Mouse (Mus musculus): Measurements from ENCODE around the gene Teddm1a. TPM values are rescaled to one million over a fixed set of nuclear protein-coding genes. Genes with fewer than 3 reads are reported as not detected.
"Not testable (repeated sequence)": the region's sequence is repeated elsewhere in the genome, so short reads cannot be mapped to it uniquely, and the experiment has no call there.

The Teddm1a gene
- polyA plus RNA-seq (2016; fragmentation: Nextera tagmentation; extraction: Ambion mirVana): not detected in 2 replicates

- Histone ChIP-seq H3K4me1 (peaks cover 4% of the 10 kb centered on the region; the same call in 1 of the 2 replicates), H3K27ac (no peak within 1 kb of the TSS), H3K4me3 (no peak within 1 kb of the TSS), H3K9me3 (no peaks in the 10 kb centered on the region), H3K36me3 (no peaks in the 10 kb centered on the region), H3K27me3 (no peaks in the 10 kb centered on the region), H3K4me2 (replicated peaks) (no peak within 1 kb of the TSS), H3K9ac (no peak within 1 kb of the TSS)
- WGBS: 63% methylated on average over 4 of the region's 4 CpGs
- ATAC-seq (ENCODE audit: insufficient number of reproducible peaks, insufficient read depth, low FRiP score, low TSS enrichment): no peak
Observed at GRCm38 (mm10) chr1:153891442-153891841, at the start of gene Teddm1a. Gene Teddm1a, plus strand, starts transcription at chr1:153891742.

GRCm38 (mm10) chr1:153842121-153842740 is 49.3 kb upstream of the Teddm1a start:
- H3K27ac ChIP-seq: no peak overlapping the region
- no peak overlapping the region for H3K4me2 ChIP-seq (replicated peaks)
- H3K9ac ChIP-seq: no peak overlapping the region
- no peak overlapping the region for H3K4me3 ChIP-seq
- WGBS: 78% methylated on average over 11 of the region's 11 CpGs
- no peaks in the 10 kb centered on the region for H3K9me3 ChIP-seq
- H3K27me3 ChIP-seq: no peaks in the 10 kb centered on the region
- H3K4me1 ChIP-seq: no peaks in the 10 kb centered on the region
- H3K36me3 ChIP-seq: no peaks in the 10 kb centered on the region
- ATAC-seq (ENCODE audit: insufficient number of reproducible peaks, insufficient read depth, low FRiP score, low TSS enrichment): no peak

GRCm38 (mm10) chr1:153844042-153844441 is 47.5 kb upstream of the Teddm1a start, which contains the start of gene Rgsl1:
Gene Rgsl1, minus strand, starts transcription at chr1:153844142.
- Histone ChIP-seq H3K4me3 (no peak within 1 kb of the TSS), H3K9me3 (no peaks in the 10 kb centered on the region), H3K27me3 (no peaks in the 10 kb centered on the region), H3K4me2 (replicated peaks) (no peak within 1 kb of the TSS), H3K27ac (no peak within 1 kb of the TSS), H3K36me3 (no peaks in the 10 kb centered on the region), H3K9ac (no peak within 1 kb of the TSS), H3K4me1 (no peaks in the 10 kb centered on the region)
- ATAC-seq (ENCODE audit: insufficient number of reproducible peaks, insufficient read depth, low FRiP score, low TSS enrichment): no peak
- 98% methylated on average over 8 of the region's 8 CpGs for WGBS

GRCm38 (mm10) chr1:153846420-153846819 is 45.1 kb upstream of the Teddm1a start:
- no peak overlapping the region for H3K27ac ChIP-seq
- no peaks in the 10 kb centered on the region for H3K9me3 ChIP-seq
- no peak overlapping the region for H3K4me2 ChIP-seq (replicated peaks)
- H3K27me3 ChIP-seq: no peaks in the 10 kb centered on the region
- no peak for ATAC-seq (ENCODE audit: insufficient number of reproducible peaks, insufficient read depth, low FRiP score, low TSS enrichment)
- H3K4me1 ChIP-seq: no peaks in the 10 kb centered on the region
- H3K4me3 ChIP-seq: no peak overlapping the region
- no peak overlapping the region for H3K9ac ChIP-seq
- H3K36me3 ChIP-seq: no peaks in the 10 kb centered on the region
- 89% methylated on average over 7 of the region's 7 CpGs for WGBS

GRCm38 (mm10) chr1:153846867-153847266 is 44.7 kb upstream of the Teddm1a start:
- Histone ChIP-seq H3K4me1 (no peaks in the 10 kb centered on the region), H3K9ac (no peak overlapping the region), H3K9me3 (no peaks in the 10 kb centered on the region), H3K36me3 (no peaks in the 10 kb centered on the region), H3K27ac (no peak overlapping the region), H3K4me2 (replicated peaks) (no peak overlapping the region), H3K4me3 (no peak overlapping the region), H3K27me3 (no peaks in the 10 kb centered on the region)
- no peak for ATAC-seq (ENCODE audit: insufficient number of reproducible peaks, insufficient read depth, low FRiP score, low TSS enrichment)
- 29% methylated on average over 6 of the region's 6 CpGs for WGBS

GRCm38 (mm10) chr1:153852696-153853095 is 38.8 kb upstream of the Teddm1a start:
- not testable (repeated sequence) for H3K27ac ChIP-seq; ATAC-seq (ENCODE audit: insufficient number of reproducible peaks, insufficient read depth, low FRiP score, low TSS enrichment); H3K4me2 ChIP-seq (replicated peaks); H3K36me3 ChIP-seq; H3K27me3 ChIP-seq; H3K9ac ChIP-seq; H3K4me1 ChIP-seq; H3K4me3 ChIP-seq; H3K9me3 ChIP-seq
- 70% methylated on average over 7 of the region's 7 CpGs for WGBS

GRCm38 (mm10) chr1:153855946-153856345 is 35.6 kb upstream of the Teddm1a start:
- Histone ChIP-seq H3K36me3 (no peaks in the 10 kb centered on the region), H3K27ac (no peak overlapping the region), H3K9ac (no peak overlapping the region), H3K27me3 (no peaks in the 10 kb centered on the region), H3K4me1 (no peaks in the 10 kb centered on the region), H3K4me3 (no peak overlapping the region), H3K4me2 (replicated peaks) (no peak overlapping the region), H3K9me3 (no peaks in the 10 kb centered on the region)
- ATAC-seq (ENCODE audit: insufficient number of reproducible peaks, insufficient read depth, low FRiP score, low TSS enrichment): no peak
- 69% methylated on average over 8 of the region's 8 CpGs for WGBS

- H3K9me3 ChIP-seq: no peaks in the 10 kb centered on the region
- H3K4me2 ChIP-seq (replicated peaks): no peak within 1 kb of the TSS
- H3K36me3 ChIP-seq: no peaks in the 10 kb centered on the region
- ATAC-seq (ENCODE audit: insufficient number of reproducible peaks, insufficient read depth, low FRiP score, low TSS enrichment): no peak
- H3K4me1 ChIP-seq: no peaks in the 10 kb centered on the region
- H3K27ac ChIP-seq: no peak within 1 kb of the TSS
- no peak within 1 kb of the TSS for H3K4me3 ChIP-seq
- no peak within 1 kb of the TSS for H3K9ac ChIP-seq
- 89% methylated on average over 6 of the region's 6 CpGs for WGBS
- H3K27me3 ChIP-seq: no peaks in the 10 kb centered on the region
Observed at GRCm38 (mm10) chr1:153874045-153874444, 17.5 kb upstream of the Teddm1a start, which contains the start of gene Teddm1b. Gene Teddm1b, plus strand, starts transcription at chr1:153874345.

- H3K36me3 ChIP-seq; H3K27ac ChIP-seq; H3K4me3 ChIP-seq; H3K4me1 ChIP-seq; H3K27me3 ChIP-seq; H3K9me3 ChIP-seq; ATAC-seq (ENCODE audit: insufficient number of reproducible peaks, insufficient read depth, low FRiP score, low TSS enrichment); H3K4me2 ChIP-seq (replicated peaks); H3K9ac ChIP-seq: not testable (repeated sequence)
- 95% methylated on average over 17 of the region's 17 CpGs for WGBS
Observed at GRCm38 (mm10) chr1:153880391-153880790, 11.2 kb upstream of the Teddm1a start.

- Histone ChIP-seq H3K27ac (no peak overlapping the region), H3K36me3 (no peaks in the 10 kb centered on the region), H3K27me3 (no peaks in the 10 kb centered on the region), H3K9ac (no peak overlapping the region), H3K4me1 (peaks cover 6% of the 10 kb centered on the region; the same call in 1 of the 2 replicates), H3K4me2 (replicated peaks) (no peak overlapping the region), H3K9me3 (no peaks in the 10 kb centered on the region), H3K4me3 (no peak overlapping the region)
- 27% methylated on average over 17 of the region's 17 CpGs for WGBS
- ATAC-seq (ENCODE audit: insufficient number of reproducible peaks, insufficient read depth, low FRiP score, low TSS enrichment): no peak; the same call in 1 of the 2 replicates
Observed at GRCm38 (mm10) chr1:153886024-153886633, 5.4 kb upstream of the Teddm1a start.

- Histone ChIP-seq H3K27ac (no peak overlapping the region), H3K36me3 (no peaks in the 10 kb centered on the region), H3K4me2 (replicated peaks) (no peak overlapping the region), H3K4me1 (peaks cover 6% of the 10 kb centered on the region; the same call in 1 of the 2 replicates), H3K27me3 (no peaks in the 10 kb centered on the region), H3K4me3 (no peak overlapping the region), H3K9me3 (no peaks in the 10 kb centered on the region), H3K9ac (no peak overlapping the region)
- WGBS: 93% methylated on average over 10 of the region's 10 CpGs
- ATAC-seq (ENCODE audit: insufficient number of reproducible peaks, insufficient read depth, low FRiP score, low TSS enrichment): no peak
Observed at GRCm38 (mm10) chr1:153890121-153890520, 1.4 kb upstream of the Teddm1a start.

GRCm38 (mm10) chr1:153893746-153894145 is 2.2 kb downstream of the Teddm1a start:
- H3K4me1 ChIP-seq: no peaks in the 10 kb centered on the region
- no peak overlapping the region for H3K4me3 ChIP-seq
- H3K27ac ChIP-seq: no peak overlapping the region
- H3K4me2 ChIP-seq (replicated peaks): no peak overlapping the region
- H3K9ac ChIP-seq: no peak overlapping the region
- no peak for ATAC-seq (ENCODE audit: insufficient number of reproducible peaks, insufficient read depth, low FRiP score, low TSS enrichment)
- no peaks in the 10 kb centered on the region for H3K9me3 ChIP-seq
- H3K36me3 ChIP-seq: no peaks in the 10 kb centered on the region
- 42% methylated on average over 2 of the region's 2 CpGs for WGBS
- H3K27me3 ChIP-seq: no peaks in the 10 kb centered on the region
